Mouse (Mus musculus): ENCODE data around the gene Ss18l1.
A peak's percentile ranks its signal among the peaks of the same experiment; 100 is the strongest.

Ss18l1 gene

GRCm38 (mm10) chr2:180042256-180042857, at the start of gene Ss18l1, which contains the start of gene Psma7:
Gene Ss18l1, plus strand, starts transcription at chr2:180042509.
Gene Psma7, minus strand, starts transcription at chr2:180042433.
- peak; percentile 82 for DNase-seq (ENCODE audit: low read depth, low spot score)

- no peak for DNase-seq (ENCODE audit: low read depth, low spot score)
These were observed 49.2 kb upstream of the Ss18l1 start for GRCm38 (mm10) chr2:179993071-179993470.

- DNase-seq (ENCODE audit: low read depth, low spot score) = no peak
These were observed 43.9 kb upstream of the Ss18l1 start for GRCm38 (mm10) chr2:179998431-179998830.

- DNase-seq (ENCODE audit: low read depth, low spot score) = no peak
These were observed 40.7 kb upstream of the Ss18l1 start for GRCm38 (mm10) chr2:180001635-180002034.

GRCm38 (mm10) chr2:180005656-180006351, 36.5 kb upstream of the Ss18l1 start:
- no peak for DNase-seq (ENCODE audit: low read depth, low spot score)

GRCm38 (mm10) chr2:180006352-180007017, 35.8 kb upstream of the Ss18l1 start:
- DNase-seq (ENCODE audit: low read depth, low spot score) = no peak

- DNase-seq (ENCODE audit: low read depth, low spot score) = no peak
These were observed 31.6 kb upstream of the Ss18l1 start for GRCm38 (mm10) chr2:180010686-180011085.

GRCm38 (mm10) chr2:180011370-180011769, 30.9 kb upstream of the Ss18l1 start:
- DNase-seq (ENCODE audit: low read depth, low spot score) = no peak

- DNase-seq (ENCODE audit: low read depth, low spot score) = no peak
These were observed 28.6 kb upstream of the Ss18l1 start for GRCm38 (mm10) chr2:180013686-180014085.

- no peak for DNase-seq (ENCODE audit: low read depth, low spot score)
These were observed 24.7 kb upstream of the Ss18l1 start for GRCm38 (mm10) chr2:180017632-180018031.

GRCm38 (mm10) chr2:180018573-180018972, 23.7 kb upstream of the Ss18l1 start:
- no peak for DNase-seq (ENCODE audit: low read depth, low spot score)

- no peak for DNase-seq (ENCODE audit: low read depth, low spot score)
These were observed 22.1 kb upstream of the Ss18l1 start for GRCm38 (mm10) chr2:180020091-180020661.

- no peak for DNase-seq (ENCODE audit: low read depth, low spot score)
These were observed 21.4 kb upstream of the Ss18l1 start for GRCm38 (mm10) chr2:180020919-180021318.

- DNase-seq (ENCODE audit: low read depth, low spot score) = no peak
These were observed 19.6 kb upstream of the Ss18l1 start for GRCm38 (mm10) chr2:180022751-180023150.

- DNase-seq (ENCODE audit: low read depth, low spot score) = peak; percentile 92
These were observed 17.8 kb upstream of the Ss18l1 start, which contains the start of gene Lsm14b for GRCm38 (mm10) chr2:180024401-180025098. Gene Lsm14b, plus strand, starts transcription at chr2:180024987.

GRCm38 (mm10) chr2:180025135-180025860, 17.0 kb upstream of the Ss18l1 start:
- DNase-seq (ENCODE audit: low read depth, low spot score) = no peak

- no peak for DNase-seq (ENCODE audit: low read depth, low spot score)
These were observed 16.5 kb upstream of the Ss18l1 start for GRCm38 (mm10) chr2:180025861-180026200.

GRCm38 (mm10) chr2:180027768-180028167, 14.5 kb upstream of the Ss18l1 start:
- no peak for DNase-seq (ENCODE audit: low read depth, low spot score)

GRCm38 (mm10) chr2:180031270-180031669, 11.0 kb upstream of the Ss18l1 start:
- no peak for DNase-seq (ENCODE audit: low read depth, low spot score)

- no peak for DNase-seq (ENCODE audit: low read depth, low spot score)
These were observed 9.4 kb upstream of the Ss18l1 start for GRCm38 (mm10) chr2:180032925-180033324.

GRCm38 (mm10) chr2:180033956-180034355, 8.4 kb upstream of the Ss18l1 start:
- DNase-seq (ENCODE audit: low read depth, low spot score) = no peak

All from brain, embryonic 18.5 days (tissue).